ENCODE assay signal across 23 mouse cellular contexts in genomic region chr5:147329946-147330345, GRCm38 (mm10). TPM values are rescaled to one million over a fixed set of nuclear protein-coding genes. Genes with fewer than 3 reads are reported as not detected.
"Had no signal": no experiment of that assay in that cellular context is flagged by ENCODE, and none has a peak within 500 bp of the region (broad histone marks: within the 10 kb centered on the region; RNA-seq: fewer than 3 reads in every experiment).

No protein-coding gene starts in this region.

- H3K36me3 ChIP-seq: neural tube, embryonic 13.5 days; neural tube, embryonic 15.5 days; stomach, embryonic 15.5 days had no signal

- H3K4me3 ChIP-seq: neural tube, embryonic 13.5 days; neural tube, embryonic 15.5 days; stomach, embryonic 15.5 days had no signal

- DNase-seq: retina, postnatal 1 day; right cerebral cortex, adult 18-20 months; right cerebral cortex, postnatal 14 days; right cerebral cortex, postnatal 25 days; right cerebral cortex, postnatal 4 days; thymus, adult 18-20 months; thymus, adult 2 months; thymus, postnatal 14 days; thymus, postnatal 25 days; thymus, postnatal 36 days; thymus, postnatal 4 days had no signal

- H3K4me1 ChIP-seq: neural tube, embryonic 15.5 days; stomach, embryonic 15.5 days had no signal

- H3K9me3 ChIP-seq: neural tube, embryonic 15.5 days; stomach, embryonic 15.5 days had no signal

- H3K9ac ChIP-seq: neural tube, embryonic 13.5 days; neural tube, embryonic 15.5 days; stomach, embryonic 15.5 days had no signal

- H3K27me3 ChIP-seq: neural tube, embryonic 13.5 days; neural tube, embryonic 15.5 days; stomach, embryonic 15.5 days had no signal

- H3K27ac ChIP-seq: neural tube, embryonic 13.5 days; neural tube, embryonic 15.5 days; stomach, embryonic 15.5 days; stomach, postnatal 0 days had no signal

- H3K4me2 ChIP-seq: neural tube, embryonic 13.5 days; neural tube, embryonic 15.5 days; stomach, embryonic 15.5 days had no signal

RNA-seq across cellular contexts. Expression of gene Urad, which starts 7.7 kb away (rescaled TPM):
- total RNA-seq: neutrophil, adult 5-6 weeks had no signal
- polyA plus RNA-seq: neural tube, embryonic 13.5 days; neural tube, embryonic 14.5 days; neural tube, embryonic 15.5 days; spleen, adult 2 months; stomach, embryonic 14.5 days; stomach, embryonic 16.5 days; stomach, postnatal 0 days; testis, adult 2 months; thymus, postnatal 0 days; urinary bladder, adult 2 months had no signal

RNA-seq across cellular contexts. Expression of gene Cdx2, which starts 22.9 kb away (rescaled TPM):
- total RNA-seq: neutrophil, adult 5-6 weeks had no signal
- polyA plus RNA-seq: neural tube, embryonic 13.5 days; neural tube, embryonic 14.5 days; neural tube, embryonic 15.5 days; spleen, adult 2 months; testis, adult 2 months; urinary bladder, adult 2 months had no signal
